Mouse (Mus musculus): ENCODE measurements around the gene Slc2a9.
A peak's percentile ranks its signal among the peaks of the same experiment; 100 is the strongest.

Slc2a9 gene

DNA sequence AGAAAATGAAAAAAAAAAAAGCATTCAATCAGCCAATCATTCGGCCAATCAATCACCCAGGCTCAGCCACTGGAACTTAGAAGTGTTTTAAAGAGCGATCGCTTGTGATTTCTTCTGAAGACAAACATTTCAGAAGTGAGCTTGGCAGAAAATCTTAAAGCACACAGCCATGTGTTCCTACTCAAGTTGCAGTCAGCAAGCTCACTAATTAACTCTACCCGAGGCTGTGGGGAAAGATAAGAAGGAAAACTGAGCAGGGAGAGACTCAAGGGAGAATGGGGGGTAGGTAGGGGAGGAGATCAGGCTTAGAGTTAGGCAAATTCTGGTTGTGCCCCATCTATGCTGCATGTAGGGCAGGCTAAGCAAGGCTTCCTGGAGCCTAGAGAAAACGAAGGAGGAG lies 130.6 kb downstream of the Slc2a9 start:
- DNase-seq (ENCODE audit: low spot score in 2 of 2): no peak

DNA sequence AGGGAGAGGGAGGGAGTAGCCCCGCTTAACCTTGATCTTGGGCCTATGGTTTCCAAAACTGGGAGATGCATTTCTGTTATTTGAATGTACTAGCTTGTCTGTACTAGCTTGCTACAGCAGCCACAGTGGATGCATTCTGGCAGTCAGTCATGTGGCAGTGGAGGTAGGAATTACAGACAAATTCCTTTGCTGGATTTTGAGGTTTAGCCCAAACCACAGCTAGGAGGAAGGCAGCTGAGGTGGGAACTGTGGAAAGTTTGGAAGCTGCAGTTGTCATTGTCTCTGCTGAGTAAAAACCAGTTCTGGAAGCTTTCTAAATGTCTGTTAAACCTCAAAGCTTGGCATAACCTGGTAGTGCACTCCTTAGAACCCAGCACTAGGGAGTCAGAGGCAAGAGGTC lies 131.6 kb downstream of the Slc2a9 start:
- no peak for DNase-seq (ENCODE audit: low spot score in 2 of 2)

DNA sequence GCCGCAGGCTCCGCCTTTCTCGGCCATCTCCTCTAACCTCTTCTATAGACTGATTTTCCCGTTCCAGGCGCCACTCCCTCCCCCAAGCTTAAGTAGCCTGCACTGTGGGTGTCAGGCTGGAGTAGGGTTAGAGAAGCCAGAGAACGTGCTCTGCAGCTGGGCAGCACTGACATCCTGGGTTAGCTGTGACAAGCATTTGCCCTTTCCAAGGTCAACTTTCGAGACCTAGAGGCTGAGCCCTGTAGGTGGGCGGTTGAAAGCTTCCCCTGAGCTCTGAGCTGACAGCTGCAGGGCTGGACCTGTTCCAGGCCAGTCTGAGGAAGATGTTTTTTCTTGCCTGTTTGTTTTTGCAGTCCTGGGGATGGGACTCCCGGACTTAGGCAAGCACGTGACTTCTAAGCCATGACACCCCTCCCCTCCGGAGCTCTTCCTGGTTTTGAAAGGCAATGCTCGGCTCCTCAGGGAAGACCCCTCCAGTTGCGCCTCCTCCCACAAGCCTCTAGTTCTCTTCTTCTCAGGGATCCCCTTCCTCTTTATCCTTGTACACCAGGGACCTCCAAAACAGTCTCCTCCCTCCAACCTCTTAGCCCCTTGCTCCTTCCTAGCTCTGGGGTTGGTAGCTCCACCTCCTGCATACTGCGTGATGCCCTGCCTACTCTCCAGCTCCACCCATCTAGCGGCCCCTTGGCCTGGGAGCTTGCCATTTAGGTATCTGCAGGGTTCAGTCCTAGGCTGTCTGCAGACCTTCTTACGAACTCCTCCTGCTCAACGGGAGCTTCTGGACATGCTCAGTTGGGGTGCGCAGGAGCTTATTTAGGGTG lies 136.1 kb downstream of the Slc2a9 start:
- peak; percentile 45 to 61 for DNase-seq (ENCODE audit: low spot score in 2 of 2)

DNA sequence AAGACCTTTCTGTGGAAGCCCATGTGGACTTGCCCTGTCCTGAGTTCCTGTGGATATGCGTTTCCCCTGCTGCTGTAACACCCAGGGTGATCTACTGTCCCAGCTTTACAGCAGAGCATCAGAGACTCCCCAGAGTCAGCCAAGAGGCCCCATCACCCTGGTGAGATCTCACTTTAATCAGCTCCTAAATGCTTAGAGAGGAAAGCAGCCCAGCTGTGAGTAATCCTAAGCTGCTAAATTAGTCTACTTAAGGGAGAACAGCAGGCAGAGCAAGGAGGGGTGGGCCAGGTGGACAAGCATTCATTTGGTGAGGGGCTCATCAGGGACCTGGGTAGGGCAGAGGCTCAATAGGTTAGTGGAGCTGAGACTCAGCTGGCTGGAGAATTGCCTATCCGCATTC lies 137.4 kb downstream of the Slc2a9 start:
- DNase-seq (ENCODE audit: low spot score in 2 of 2): no peak

DNA sequence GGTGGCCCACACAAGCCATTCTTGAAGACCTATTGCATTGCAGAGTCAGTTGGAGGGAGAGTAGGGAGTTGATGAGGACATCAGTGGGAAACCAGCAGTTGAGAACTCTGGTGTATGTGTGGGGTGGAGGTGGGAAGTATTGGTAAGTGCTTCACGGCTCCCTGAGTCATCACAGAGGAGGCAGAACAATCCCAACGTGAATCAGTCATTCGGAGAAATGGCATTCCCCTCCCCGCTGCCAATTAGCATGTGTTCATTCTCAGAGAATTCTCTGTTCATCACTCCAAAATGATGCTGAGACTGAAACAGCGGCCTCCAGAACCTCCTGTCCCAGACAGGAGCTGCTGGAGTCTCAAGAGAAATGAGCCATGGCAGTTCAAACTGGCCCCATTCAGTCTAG lies 138.5 kb downstream of the Slc2a9 start:
- DNase-seq (ENCODE audit: low spot score in 2 of 2): no peak

DNA sequence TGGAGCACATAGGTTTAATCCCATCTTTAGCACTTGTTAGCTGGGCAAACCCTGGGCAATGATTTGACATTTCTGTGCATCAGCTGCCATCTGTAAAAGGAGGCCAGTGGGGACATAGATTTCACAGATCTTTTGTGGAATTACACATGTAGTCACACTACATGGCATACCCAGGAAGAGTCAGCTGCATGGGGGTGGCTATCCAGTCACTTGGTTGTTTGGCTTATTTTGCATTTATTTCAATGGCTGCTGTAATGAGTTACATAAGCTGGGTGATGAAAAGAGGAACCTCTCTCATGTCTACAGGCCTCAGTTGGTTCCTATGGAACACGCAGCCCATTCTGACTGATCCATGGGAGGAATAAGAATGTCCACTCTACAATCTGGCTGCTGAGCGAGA lies 143.2 kb downstream of the Slc2a9 start:
- DNase-seq (ENCODE audit: low spot score in 2 of 2): no peak

DNA sequence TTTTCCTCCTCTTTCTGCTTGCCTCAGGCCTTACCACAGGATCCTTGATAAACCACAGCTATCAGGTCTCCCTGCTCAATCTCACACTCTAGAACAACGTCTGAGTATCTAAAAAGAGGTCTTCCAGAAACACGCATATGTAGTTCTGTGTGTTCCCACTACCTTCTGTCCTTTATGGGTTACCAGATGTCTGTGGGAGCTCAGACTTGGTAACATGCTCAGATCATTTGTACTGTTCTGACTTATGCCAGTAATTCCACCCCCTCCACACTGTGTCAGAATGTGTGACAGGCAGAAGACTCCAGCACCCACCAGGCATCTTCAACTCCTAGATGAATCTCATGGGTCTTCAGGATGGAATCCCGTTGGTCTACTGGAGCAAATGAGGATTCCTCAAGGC lies 146.0 kb downstream of the Slc2a9 start:
- no peak for DNase-seq (ENCODE audit: low spot score in 2 of 2)

DNA sequence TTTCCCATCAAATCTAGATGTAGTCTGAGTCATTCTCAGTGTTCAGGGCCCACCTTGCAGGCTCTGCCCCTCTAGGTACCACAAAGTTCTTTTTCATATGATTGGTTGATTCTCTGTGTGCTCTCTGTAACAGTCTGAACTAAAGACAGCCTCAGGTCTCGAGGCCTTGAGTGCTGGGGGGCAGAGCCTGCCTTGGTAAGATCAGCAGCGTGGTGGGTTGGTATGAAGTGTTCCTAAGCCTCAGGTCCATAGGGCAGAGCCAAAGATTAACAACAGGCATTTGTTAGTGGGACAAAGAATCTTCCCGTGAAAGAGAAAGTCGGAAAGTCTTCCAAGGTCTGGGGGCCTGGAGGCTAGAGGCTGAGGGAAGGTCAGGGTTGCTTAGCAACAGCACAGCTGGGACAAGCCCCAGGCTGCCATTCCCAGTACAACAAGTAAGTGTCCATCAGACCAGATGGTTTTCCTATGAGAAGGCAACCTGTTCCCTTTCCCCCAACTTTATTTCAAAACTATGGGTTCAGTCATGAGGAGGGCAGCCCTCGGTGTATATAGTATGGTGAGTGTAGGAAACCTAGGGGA lies 152.5 kb downstream of the Slc2a9 start:
- DNase-seq (ENCODE audit: low spot score in 2 of 2): no peak

DNA sequence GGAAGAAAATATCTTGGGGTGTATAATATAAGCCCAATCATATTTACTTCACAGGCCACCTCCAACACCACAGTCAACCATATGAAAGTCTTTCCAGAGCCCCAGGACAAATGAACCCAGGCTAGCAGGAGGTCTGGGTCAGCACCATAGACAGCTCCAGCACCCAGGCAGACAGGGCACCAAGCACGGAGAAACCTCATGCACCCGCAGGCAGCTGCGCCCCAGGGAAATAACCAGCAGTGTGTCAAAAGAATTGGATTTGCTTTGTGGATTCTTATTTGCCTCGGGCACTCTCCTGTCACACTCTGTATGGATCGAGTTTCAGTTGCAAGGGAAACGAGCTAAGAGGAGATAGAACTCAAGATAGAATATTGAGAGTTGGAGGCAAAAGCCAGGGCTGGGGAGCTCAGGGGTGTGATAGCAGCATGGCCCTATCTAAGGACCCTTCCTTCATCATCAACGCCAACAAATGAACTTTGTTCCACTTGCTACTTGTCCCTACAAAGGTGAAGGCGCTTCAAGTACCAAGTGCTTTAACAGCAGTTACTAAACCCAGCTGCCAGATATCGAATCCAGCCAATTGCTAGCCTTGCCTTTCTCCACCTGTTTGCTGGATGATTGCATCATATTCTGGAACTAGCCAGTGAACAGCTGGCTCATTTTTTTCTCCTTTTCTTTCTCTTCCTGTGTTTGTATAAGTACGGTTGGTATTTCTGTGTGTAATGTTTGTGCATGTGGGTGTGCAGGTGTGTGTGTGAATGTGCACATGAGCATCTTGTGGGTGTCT lies 156.1 kb downstream of the Slc2a9 start:
- no peak for DNase-seq (ENCODE audit: low spot score in 2 of 2)

DNA sequence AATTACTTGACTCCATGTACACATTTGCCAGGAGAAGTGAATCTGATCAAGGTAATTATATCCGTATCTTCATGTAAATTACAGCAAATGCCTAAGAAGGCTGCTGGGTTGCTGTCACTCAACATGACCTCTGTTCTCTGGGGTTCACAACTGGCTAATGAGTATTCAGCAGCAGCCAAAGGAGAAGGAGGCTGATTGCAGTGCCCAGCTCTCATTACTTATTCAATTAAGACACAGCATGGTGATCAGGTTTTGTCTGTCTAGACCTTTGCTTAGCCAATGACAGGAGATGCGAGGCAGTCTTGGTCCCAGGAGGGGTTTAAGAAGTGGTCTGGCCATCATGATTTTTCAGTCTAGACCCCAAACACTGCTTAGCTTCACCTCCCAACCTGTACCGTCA lies 159.8 kb downstream of the Slc2a9 start:
- no peak for DNase-seq (ENCODE audit: low spot score in 2 of 2)

DNA sequence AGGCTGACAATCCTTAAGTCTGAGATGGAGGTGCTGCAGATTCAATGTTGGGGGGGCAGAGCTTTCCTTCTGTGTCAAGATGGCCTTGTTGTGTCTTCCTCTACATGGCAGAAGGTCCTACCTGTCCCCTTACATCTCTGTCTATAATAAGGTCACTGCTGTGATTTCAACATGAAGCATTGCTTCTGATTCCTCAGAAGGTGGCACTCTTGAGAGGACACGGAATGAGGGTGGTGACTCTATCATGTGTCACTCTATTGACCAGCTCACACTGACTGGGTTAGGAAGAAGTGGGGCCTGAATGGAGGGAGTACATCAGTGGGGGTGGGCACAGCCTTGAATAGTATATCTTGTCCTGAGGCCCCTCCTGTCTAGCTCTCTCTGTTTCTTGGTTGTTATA lies 168.4 kb downstream of the Slc2a9 start:
- DNase-seq (ENCODE audit: low spot score in 2 of 2): no peak

DNA sequence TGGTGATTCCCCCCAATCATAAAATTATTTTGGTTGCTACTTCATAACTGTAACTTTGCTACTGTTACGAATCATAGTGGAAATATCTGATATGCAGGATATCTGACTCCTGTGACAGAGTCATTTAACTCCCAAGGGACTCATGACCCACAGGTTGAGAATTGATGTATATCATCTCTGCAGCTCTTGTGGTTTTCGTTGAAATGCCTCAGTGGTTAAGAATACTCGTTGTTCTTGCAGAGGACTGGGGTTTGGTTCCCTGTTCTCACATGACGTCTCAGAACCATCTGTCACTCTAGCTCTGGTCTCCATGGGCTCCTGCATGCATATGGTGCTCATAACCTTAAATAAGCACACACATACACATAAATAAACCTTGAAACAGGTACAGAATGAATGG lies 169.6 kb downstream of the Slc2a9 start:
- DNase-seq (ENCODE audit: low spot score in 2 of 2): no peak

DNA sequence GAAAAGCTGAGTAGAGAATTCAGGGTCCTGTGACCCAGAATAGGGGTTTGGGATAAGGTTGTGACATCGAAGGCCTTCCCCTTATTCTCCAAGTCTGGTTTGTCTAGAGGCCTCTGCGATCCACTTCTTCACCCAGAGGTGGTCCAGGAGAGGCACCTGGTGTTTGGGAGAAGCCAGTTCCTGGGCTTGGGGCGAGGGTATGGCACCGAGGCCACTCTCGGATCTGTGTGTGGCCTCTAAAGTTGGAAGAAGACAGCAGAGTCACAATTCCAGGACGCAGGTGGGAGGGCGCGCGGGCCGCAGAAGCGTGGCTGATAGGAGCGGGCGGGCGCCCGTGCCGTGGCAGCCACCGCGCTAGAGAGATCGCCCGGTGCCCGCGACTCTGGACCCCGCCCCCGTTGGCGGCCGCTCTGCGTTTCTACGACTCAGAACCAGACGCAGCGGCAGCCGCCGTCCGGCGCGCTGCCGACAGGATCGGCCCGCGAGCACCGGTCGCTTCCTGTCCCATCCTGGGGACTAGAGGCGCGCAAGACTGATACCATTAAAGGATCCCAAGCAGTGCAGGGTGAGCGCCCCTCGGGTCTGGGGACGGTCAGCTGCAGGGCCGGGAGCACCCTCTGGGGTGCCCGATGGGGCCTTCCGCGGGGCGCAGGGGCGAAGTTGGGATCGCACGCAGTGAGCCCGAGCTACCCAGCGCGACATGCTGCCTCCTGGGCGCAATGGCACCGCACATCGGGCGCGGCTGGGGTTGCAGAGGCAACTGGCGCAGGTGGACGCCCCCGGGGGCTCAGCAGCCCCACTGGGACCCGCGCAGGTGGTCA lies 183.8 kb downstream of the Slc2a9 start, which contains the start of gene Drd5:
Gene Drd5, plus strand, starts transcription at position 402 of the 821 bp plus-strand sequence.
- no peak for DNase-seq (ENCODE audit: low spot score in 2 of 2)

DNA sequence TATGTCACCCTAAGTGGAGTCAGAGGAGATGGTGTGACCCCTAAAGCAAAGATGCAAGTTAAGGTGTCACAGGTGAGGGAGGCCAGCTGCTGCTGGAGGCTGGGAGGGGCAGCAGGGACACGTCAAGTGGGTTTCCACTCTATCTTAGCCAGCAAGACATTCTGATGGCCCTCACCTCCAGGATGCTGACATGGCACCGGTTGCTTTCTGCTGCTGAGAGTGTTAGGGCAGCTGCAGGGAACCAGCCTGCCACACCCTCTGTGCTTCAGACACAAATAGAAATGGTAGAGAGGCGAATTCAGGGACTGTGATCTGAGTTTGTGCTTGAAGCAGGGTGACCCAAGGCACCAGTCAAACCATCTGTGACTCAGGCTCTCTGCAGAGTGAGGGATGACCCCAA lies 193.1 kb downstream of the Slc2a9 start:
- no peak for DNase-seq (ENCODE audit: low spot score in 2 of 2)

DNA sequence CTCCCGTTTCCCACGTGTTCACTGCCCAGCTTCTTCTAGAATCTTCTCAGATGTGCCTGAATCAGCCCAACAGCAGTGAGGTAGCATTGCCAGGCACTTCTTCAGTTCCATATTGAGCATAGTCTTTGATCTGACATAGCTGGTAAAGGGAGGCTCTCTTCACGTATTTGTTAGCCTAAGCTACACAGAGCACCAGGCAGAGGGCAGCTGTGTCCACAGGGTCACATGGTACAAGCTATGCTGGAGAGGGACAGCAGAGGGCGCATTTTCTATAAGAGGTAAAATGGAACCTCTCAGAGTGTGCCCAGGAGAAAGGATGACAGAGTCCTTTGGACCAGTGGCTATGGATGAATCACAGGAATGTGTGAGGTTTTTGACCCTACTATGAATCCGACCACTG lies 194.1 kb downstream of the Slc2a9 start:
- peak; percentile 8 for DNase-seq (ENCODE audit: low spot score in 2 of 2)

DNA sequence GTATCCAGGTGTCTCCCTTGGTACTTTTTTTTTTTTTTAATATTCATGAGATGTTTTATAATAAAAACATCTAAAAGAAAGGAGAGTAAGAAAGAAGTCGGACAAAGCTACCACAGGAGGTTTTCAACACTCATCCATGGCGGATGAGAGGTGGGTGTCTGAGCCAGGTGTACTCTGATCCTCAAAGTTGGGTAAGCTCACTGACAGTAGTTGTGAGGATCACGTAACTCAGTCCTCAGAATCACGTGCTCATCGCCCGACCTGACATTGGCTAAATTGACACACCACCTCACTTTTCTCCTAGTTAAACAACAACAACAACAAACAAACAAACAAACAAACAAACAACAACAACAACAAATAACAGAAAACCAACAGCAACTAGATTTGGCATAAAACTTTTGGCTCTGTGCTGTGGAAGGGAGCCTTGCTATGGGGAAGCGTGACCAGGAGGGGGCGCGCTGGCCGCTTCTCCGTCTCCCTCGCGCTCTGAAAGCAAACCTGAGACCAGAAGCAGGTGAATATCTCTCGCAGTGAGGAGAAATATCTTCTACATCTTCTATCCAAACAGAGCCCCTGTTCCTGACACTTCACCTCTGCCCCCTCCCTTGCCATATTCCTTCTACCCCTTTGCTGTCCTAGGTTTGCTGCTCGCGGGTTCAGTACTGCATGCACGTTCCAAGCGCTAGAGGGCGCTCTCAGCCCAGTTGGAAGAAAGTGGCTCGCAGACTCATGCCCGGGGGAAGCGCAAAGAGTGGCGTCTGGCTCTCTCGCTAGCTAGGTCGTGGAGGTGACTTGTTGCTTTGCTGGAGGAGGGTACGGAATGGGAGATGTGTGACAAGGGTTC lies 195.5 kb downstream of the Slc2a9 start:
- peak; percentile 69 to 88 for DNase-seq (ENCODE audit: low spot score in 2 of 2)

DNA sequence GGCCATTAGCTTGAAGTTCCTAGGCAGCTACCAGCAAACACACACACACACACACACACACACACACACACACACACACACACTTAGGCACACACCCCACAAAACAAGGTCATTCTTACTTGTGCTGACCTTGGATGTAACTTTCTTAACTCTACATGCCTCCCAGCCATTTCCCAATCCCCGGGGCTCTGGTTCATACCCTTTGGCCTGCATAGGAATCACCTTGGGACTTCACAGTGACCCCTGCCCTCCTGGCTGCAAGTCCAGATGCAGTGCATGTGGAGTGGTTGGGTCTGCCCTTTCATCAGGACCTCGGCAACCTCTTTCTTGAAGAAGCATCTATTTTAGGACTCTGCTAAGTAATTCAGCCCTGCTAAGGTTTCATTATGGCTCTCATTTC lies 197.7 kb downstream of the Slc2a9 start:
- DNase-seq (ENCODE audit: low spot score in 2 of 2): no peak

DNA sequence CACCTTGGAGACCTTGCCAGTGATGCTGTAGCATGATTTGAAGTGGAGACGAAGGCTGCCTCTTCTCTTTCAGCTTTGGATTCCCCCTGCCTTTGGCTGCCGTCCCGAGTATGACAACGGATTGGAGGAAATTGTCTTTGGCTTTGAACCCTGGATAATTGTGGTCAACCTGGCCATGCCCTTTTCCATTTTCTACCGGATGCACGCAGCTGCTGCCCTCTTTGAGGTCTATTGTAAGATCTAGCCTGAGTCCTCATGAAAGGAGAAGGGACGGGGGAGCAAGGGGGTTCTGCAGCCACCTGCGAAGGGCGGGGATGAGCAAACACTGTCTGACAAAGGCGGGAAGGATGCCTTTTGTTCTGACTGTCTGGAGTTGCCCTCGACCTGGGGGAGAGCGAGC lies 200.3 kb downstream of the Slc2a9 start:
- DNase-seq (ENCODE audit: low spot score in 2 of 2): no peak

DNA sequence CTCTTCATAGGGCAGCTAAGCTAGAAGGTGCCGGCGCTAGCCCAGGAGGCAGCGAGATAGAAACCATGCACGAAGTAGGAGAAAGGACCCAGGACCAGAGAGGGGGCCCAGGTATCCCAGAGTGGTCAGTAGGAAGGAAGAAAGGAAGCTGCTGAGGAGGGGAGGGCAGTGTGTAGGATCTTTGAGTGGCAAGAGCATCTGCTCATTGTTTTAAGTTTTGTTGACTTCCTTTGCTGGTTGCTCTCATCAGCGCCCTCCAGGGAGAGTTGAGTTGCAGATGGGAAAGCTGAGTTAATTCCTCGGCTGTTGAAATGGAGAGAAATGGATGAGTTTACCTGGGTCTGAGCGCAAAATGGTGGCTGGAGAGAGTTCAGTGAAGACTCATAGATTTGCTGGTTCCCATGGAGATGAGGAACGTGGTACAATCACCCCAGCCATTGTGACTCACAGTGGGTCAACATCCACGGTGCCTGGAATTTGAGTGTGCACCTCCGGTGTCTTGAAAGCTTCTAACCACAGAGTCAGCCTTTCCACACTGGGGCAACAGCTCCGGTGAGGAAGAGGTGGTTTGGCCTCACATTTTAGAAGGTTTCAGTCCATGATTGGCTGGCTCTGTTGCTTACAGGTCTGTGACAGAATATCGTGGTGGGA lies 201.1 kb downstream of the Slc2a9 start:
- DNase-seq (ENCODE audit: low spot score in 2 of 2): no peak
